Mouse (Mus musculus): ENCODE measurements around the gene Setd1b.

DNA sequence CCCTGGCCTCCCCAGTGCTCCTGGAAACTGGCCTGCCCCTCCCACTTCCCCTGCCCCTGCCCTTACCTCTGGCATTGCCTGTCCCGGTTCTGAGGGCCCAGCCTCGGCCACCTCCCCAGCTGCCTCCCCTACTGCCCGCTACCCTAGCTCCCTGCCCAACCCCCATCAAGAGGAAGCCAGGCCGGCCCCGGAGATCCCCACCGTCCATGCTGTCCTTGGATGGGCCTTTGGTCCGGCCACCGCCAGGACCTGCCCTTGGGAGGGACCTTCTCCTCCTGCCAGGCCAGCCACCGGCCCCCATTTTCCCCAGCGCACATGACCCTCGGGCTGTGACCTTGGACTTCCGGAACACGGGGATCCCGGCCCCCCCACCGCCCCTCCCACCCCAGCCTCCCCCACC lies 18.3 kb downstream of the Setd1b start:
- no peak for TF ChIP-seq CTCF (IDR thresholded peaks at IDR 0.05; ENCODE audit: low read depth, low read length)
- TF ChIP-seq GATA1 (IDR thresholded peaks at IDR 0.05; ENCODE audit: borderline replicate concordance, low read length): no peak
